Mouse (Mus musculus): ENCODE measurements around the gene Chp1. TPM values are rescaled to one million over a fixed set of nuclear protein-coding genes. Genes with fewer than 3 reads are reported as not detected.
A peak's percentile ranks its signal among the peaks of the same experiment; 100 is the strongest.

Gene Chp1
- polyA plus RNA-seq, 1 experiment: 39.0 TPM

DNA sequence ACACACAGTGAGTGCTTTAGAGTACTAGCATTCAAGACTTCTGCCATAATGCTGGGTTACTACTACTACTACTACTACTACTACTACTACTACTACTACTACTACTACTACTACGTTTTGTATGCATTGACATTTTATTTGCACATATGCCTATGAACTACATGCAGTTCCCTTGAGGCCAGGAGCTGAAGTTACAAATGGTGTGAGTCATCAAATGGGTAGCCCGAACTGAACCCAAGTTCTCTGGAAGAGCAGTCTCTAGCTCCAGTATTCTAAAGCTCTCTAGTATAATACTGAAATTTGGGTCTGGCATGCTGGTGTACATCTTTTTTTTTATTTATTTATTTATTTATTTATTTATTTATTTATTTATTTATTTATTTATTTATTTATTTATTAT lies 3.8 kb upstream of the Chp1 start:
- no peak overlapping the region for H3K4me3 ChIP-seq (ENCODE audit: extremely low read depth, insufficient read depth, insufficient read length)
- 77% methylated on average over 2 of the region's 2 CpGs for WGBS
- no peaks in the 10 kb centered on the region; the same call in 1 of the 2 replicates for H3K4me1 ChIP-seq (ENCODE audit: control insufficient read depth, insufficient read depth, insufficient read length)
- H3K27ac ChIP-seq (ENCODE audit: insufficient read depth, low read length): no peak overlapping the region
- no peaks in the 10 kb centered on the region for H3K27me3 ChIP-seq (ENCODE audit: control insufficient read depth, insufficient read depth, low read length)
- TF ChIP-seq CTCF (IDR thresholded peaks at IDR 0.05; ENCODE audit: extremely low read depth, insufficient read depth, insufficient read length, insufficient replicate concordance) (no peak), POLR2A (IDR thresholded peaks at IDR 0.05; ENCODE audit: low read depth, low read length) (no peak)
- no peak for DNase-seq (ENCODE audit: low read depth in 1 of 2, low spot score in 2 of 2)
- H3K36me3 ChIP-seq (ENCODE audit: control insufficient read depth, insufficient read depth, low read length): no peaks in the 10 kb centered on the region

DNA sequence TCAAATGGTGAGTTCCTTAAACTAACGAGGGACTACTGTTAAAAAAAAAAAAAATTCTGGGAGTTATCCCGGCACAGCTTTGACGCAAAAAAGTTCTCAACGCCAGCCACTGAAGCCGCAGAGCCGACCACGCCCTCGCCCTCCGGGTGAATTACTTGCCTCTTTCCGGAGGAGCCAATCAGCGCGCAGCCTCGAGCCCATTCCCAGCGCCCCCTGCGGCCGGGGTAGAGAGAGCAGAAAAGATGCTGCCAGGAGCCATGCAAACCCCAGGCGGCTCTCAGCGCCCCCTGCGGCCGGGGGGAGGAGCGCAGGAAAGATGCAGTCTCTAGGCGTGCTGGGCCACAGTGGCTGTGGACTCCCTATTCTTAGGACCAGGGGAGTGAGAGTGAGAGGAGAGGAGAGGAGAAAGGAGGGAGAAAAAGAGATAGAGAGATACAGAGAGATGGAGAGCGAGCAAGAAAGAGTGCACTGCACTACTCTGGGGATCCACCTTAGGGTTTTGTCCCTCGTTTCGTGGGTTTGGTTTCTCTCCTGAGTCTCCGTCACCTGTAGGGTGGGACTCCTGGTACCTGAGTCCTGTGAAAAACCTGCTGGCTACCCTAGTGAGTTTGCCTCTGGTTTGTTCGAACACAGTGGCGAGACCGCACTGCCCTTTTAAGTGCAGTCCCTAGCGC lies 512 bp upstream of the Chp1 start:
- H3K27me3 ChIP-seq (ENCODE audit: control insufficient read depth, insufficient read depth, low read length): no peaks in the 10 kb centered on the region
- whole genome bisulfite sequencing: 2% methylated on average over 30 of the region's 30 CpGs
- peak overlapping the region; percentile 76 for H3K4me3 ChIP-seq (ENCODE audit: extremely low read depth, insufficient read depth, insufficient read length)
- no peaks in the 10 kb centered on the region for H3K36me3 ChIP-seq (ENCODE audit: control insufficient read depth, insufficient read depth, low read length)
- no peaks in the 10 kb centered on the region; the same call in 1 of the 2 replicates for H3K4me1 ChIP-seq (ENCODE audit: control insufficient read depth, insufficient read depth, insufficient read length)
- H3K27ac ChIP-seq (ENCODE audit: insufficient read depth, low read length): peak overlapping the region; percentile 75
- TF ChIP-seq POLR2A (IDR thresholded peaks at IDR 0.05; ENCODE audit: low read depth, low read length) (no peak), CTCF (IDR thresholded peaks at IDR 0.05; ENCODE audit: extremely low read depth, insufficient read depth, insufficient read length, insufficient replicate concordance) (peak; percentile 90)
- DNase-seq (ENCODE audit: low read depth in 1 of 2, low spot score in 2 of 2): peak; percentile 75 to 81

DNA sequence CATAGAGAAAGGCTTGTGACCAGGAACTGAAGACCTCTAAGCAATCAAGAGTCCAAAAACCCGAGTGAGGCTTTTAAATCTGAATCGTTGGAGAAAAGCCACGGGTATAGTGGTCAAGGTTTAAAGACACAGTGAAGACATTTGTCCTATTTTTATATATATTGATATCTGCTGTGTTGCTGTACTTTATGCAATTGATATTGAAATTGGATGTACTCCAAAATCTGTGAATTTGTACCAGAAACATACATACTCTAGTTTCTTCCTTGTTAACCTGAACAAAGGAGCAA lies 819 bp downstream of the Chp1 start:
- Histone ChIP-seq H3K27me3 (ENCODE audit: control insufficient read depth, insufficient read depth, low read length) (no peaks in the 10 kb centered on the region), H3K36me3 (ENCODE audit: control insufficient read depth, insufficient read depth, low read length) (peaks cover 2% of the 10 kb centered on the region), H3K4me1 (ENCODE audit: control insufficient read depth, insufficient read depth, insufficient read length) (no peaks in the 10 kb centered on the region; the same call in 1 of the 2 replicates), H3K4me3 (ENCODE audit: extremely low read depth, insufficient read depth, insufficient read length) (peak overlapping the region; percentile 76; the same call in 1 of the 2 replicates), H3K27ac (ENCODE audit: insufficient read depth, low read length) (no peak overlapping the region)
- DNase-seq (ENCODE audit: low read depth in 1 of 2, low spot score in 2 of 2): no peak
- no peak for TF ChIP-seq CTCF (IDR thresholded peaks at IDR 0.05; ENCODE audit: extremely low read depth, insufficient read depth, insufficient read length, insufficient replicate concordance)
- no peak for TF ChIP-seq POLR2A (IDR thresholded peaks at IDR 0.05; ENCODE audit: low read depth, low read length)
- 8% methylated on average over 3 of the region's 3 CpGs for WGBS

DNA sequence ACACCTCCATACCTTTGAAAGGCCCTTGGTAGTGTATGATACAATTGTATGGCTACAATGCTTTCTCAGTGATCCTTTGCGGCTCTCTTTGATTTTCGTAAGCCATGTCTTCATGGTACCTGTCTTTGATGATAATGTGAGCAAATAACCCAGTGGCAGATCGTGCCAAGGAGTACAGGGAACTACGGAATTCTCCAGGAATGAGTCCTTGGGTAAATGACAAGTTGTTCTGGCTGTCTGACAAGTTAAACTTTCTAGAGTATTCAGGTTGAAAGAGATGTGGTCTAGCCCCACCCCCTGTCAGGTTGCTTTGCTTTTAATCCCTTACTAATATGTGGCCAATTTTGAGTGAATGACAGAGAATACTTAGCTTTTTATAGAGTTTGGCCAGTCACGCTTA lies 1.2 kb downstream of the Chp1 start:
- Histone ChIP-seq H3K36me3 (ENCODE audit: control insufficient read depth, insufficient read depth, low read length) (peaks cover 2% of the 10 kb centered on the region), H3K4me3 (ENCODE audit: extremely low read depth, insufficient read depth, insufficient read length) (no peak overlapping the region), H3K4me1 (ENCODE audit: control insufficient read depth, insufficient read depth, insufficient read length) (no peaks in the 10 kb centered on the region; the same call in 1 of the 2 replicates), H3K27ac (ENCODE audit: insufficient read depth, low read length) (no peak overlapping the region), H3K27me3 (ENCODE audit: control insufficient read depth, insufficient read depth, low read length) (no peaks in the 10 kb centered on the region)
- no peak for DNase-seq (ENCODE audit: low read depth in 1 of 2, low spot score in 2 of 2)
- TF ChIP-seq POLR2A (IDR thresholded peaks at IDR 0.05; ENCODE audit: low read depth, low read length): no peak
- TF ChIP-seq CTCF (IDR thresholded peaks at IDR 0.05; ENCODE audit: extremely low read depth, insufficient read depth, insufficient read length, insufficient replicate concordance): no peak
- WGBS: 92% methylated on average over 5 of the region's 5 CpGs

DNA sequence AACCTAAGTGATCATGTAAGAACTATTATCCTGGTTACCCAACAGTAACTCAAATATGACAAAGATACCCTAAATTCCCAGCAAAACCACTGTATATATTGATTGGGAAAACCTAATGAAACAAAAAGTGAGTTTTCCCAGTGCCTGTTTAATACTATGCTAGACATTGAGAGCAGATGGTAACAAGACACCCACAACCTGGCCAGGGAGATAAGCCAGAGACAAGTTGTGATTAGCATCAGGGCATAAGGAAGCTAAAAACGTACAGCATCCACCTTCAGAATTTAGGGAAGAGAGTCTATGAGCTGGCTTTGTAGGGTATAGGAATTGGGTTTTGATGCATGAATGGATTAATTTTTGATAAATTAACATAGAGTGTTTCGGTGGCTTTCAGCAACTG lies 2.2 kb downstream of the Chp1 start:
- DNase-seq (ENCODE audit: low read depth in 1 of 2, low spot score in 2 of 2): no peak
- TF ChIP-seq POLR2A (IDR thresholded peaks at IDR 0.05; ENCODE audit: low read depth, low read length) (no peak), CTCF (IDR thresholded peaks at IDR 0.05; ENCODE audit: extremely low read depth, insufficient read depth, insufficient read length, insufficient replicate concordance) (no peak)
- Histone ChIP-seq H3K36me3 (ENCODE audit: control insufficient read depth, insufficient read depth, low read length) (peaks cover 2% of the 10 kb centered on the region), H3K27me3 (ENCODE audit: control insufficient read depth, insufficient read depth, low read length) (no peaks in the 10 kb centered on the region), H3K27ac (ENCODE audit: insufficient read depth, low read length) (no peak overlapping the region), H3K4me1 (ENCODE audit: control insufficient read depth, insufficient read depth, insufficient read length) (no peaks in the 10 kb centered on the region; the same call in 1 of the 2 replicates), H3K4me3 (ENCODE audit: extremely low read depth, insufficient read depth, insufficient read length) (no peak overlapping the region)
- 84% methylated on average over 2 of the region's 2 CpGs for whole genome bisulfite sequencing

DNA sequence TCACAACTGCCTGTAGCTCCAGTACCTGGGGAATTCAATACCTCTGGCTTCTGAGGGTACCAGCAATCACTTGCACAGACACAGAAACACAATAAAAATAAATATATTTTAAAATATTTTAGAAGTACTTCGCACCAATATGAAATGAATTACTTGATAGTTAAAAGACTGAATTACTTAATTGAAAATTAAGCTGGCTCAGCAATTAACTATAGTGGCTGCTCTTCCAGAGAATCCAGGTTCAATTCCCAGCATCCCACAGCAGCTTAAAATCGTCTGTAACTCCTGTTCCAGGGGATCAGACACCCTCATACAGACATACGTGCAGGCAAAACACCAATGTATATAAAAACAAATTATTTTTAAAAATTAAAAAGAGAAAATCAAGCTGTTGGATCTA lies 10.5 kb downstream of the Chp1 start:
- DNase-seq (ENCODE audit: low read depth in 1 of 2, low spot score in 2 of 2): no peak
- Histone ChIP-seq H3K4me3 (ENCODE audit: extremely low read depth, insufficient read depth, insufficient read length) (no peak overlapping the region), H3K4me1 (ENCODE audit: control insufficient read depth, insufficient read depth, insufficient read length) (peaks cover 7% of the 10 kb centered on the region), H3K27me3 (ENCODE audit: control insufficient read depth, insufficient read depth, low read length) (no peaks in the 10 kb centered on the region), H3K36me3 (ENCODE audit: control insufficient read depth, insufficient read depth, low read length) (peaks cover 2% of the 10 kb centered on the region), H3K27ac (ENCODE audit: insufficient read depth, low read length) (no peak overlapping the region)
- TF ChIP-seq CTCF (IDR thresholded peaks at IDR 0.05; ENCODE audit: extremely low read depth, insufficient read depth, insufficient read length, insufficient replicate concordance): no peak
- TF ChIP-seq POLR2A (IDR thresholded peaks at IDR 0.05; ENCODE audit: low read depth, low read length): no peak
- WGBS: 88% methylated on average over 3 of the region's 3 CpGs

DNA sequence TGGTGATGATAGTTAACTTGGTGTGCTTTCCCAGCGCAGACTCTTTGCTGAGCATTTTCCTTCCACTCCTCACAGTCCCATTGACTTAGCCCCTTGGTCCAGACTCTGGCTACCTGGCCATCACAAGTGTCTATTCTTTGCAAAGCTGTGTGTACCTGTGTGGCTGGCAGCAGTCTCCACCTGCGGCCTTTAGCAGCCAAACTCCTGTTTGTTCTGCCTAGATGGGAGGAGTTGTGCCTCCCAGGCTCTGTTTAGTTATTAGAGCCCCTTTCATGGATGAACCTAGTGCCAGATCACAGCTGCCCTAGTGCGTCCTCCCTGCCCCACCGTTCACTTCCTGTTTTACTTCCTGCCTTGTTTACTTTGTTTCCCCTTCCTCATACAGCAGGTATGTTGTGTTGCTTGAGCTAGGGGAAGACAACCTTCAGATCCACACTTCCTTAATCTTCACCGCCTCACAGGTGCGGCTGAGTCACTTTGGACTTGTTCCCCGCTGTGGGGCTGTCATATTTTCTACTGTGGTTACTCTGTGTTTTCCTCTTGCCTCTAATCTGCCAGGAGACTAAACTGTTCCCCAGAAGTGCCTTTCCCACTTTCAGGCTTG lies 11.3 kb downstream of the Chp1 start:
- H3K4me1 ChIP-seq (ENCODE audit: control insufficient read depth, insufficient read depth, insufficient read length): peaks cover 7% of the 10 kb centered on the region
- 22% methylated on average over 7 of the region's 7 CpGs for WGBS
- H3K36me3 ChIP-seq (ENCODE audit: control insufficient read depth, insufficient read depth, low read length): no peaks in the 10 kb centered on the region; the same call in 1 of the 2 replicates
- no peaks in the 10 kb centered on the region for H3K27me3 ChIP-seq (ENCODE audit: control insufficient read depth, insufficient read depth, low read length)
- peak overlapping the region; percentile 64 for H3K27ac ChIP-seq (ENCODE audit: insufficient read depth, low read length)
- H3K4me3 ChIP-seq (ENCODE audit: extremely low read depth, insufficient read depth, insufficient read length): no peak overlapping the region
- TF ChIP-seq CTCF (IDR thresholded peaks at IDR 0.05; ENCODE audit: extremely low read depth, insufficient read depth, insufficient read length, insufficient replicate concordance): no peak
- no peak for TF ChIP-seq POLR2A (IDR thresholded peaks at IDR 0.05; ENCODE audit: low read depth, low read length)
- DNase-seq (ENCODE audit: low read depth in 1 of 2, low spot score in 2 of 2): peak; percentile 22 to 30

All from spleen, adult 2 months (tissue).